Mouse (Mus musculus): ENCODE data around the gene 1300017J02Rik. TPM values are rescaled to one million over a fixed set of nuclear protein-coding genes. Genes with fewer than 3 reads are reported as not detected.

The 1300017J02Rik gene
- polyA plus RNA-seq, 1 experiment, result 0.22 TPM

- TF ChIP-seq CTCF (IDR thresholded peaks at IDR 0.05; ENCODE audit: borderline replicate concordance, extremely low read depth, insufficient read depth, insufficient read length), result no peak
- TF ChIP-seq POLR2A (IDR thresholded peaks at IDR 0.05; ENCODE audit: borderline replicate concordance, extremely low read depth, insufficient read depth, insufficient read length, poor library complexity, severe bottlenecking), result no peak
- DNase-seq (ENCODE audit: low read depth), result no peak
Measured at GRCm38 (mm10) chr9:103252906-103253305, 52.0 kb downstream of the 1300017J02Rik start.

- TF ChIP-seq CTCF (IDR thresholded peaks at IDR 0.05; ENCODE audit: borderline replicate concordance, extremely low read depth, insufficient read depth, insufficient read length), result no peak
- no peak for TF ChIP-seq POLR2A (IDR thresholded peaks at IDR 0.05; ENCODE audit: borderline replicate concordance, extremely low read depth, insufficient read depth, insufficient read length, poor library complexity, severe bottlenecking)
- no peak for DNase-seq (ENCODE audit: low read depth)
Measured at GRCm38 (mm10) chr9:103248618-103249017, 56.3 kb downstream of the 1300017J02Rik start.

GRCm38 (mm10) chr9:103246526-103247168 lies 58.2 kb downstream of the 1300017J02Rik start:
- no peak for DNase-seq (ENCODE audit: low read depth)
- no peak for TF ChIP-seq POLR2A (IDR thresholded peaks at IDR 0.05; ENCODE audit: borderline replicate concordance, extremely low read depth, insufficient read depth, insufficient read length, poor library complexity, severe bottlenecking)
- TF ChIP-seq CTCF (IDR thresholded peaks at IDR 0.05; ENCODE audit: borderline replicate concordance, extremely low read depth, insufficient read depth, insufficient read length), result no peak

GRCm38 (mm10) chr9:103243640-103244039 lies 61.2 kb downstream of the 1300017J02Rik start:
- TF ChIP-seq CTCF (IDR thresholded peaks at IDR 0.05; ENCODE audit: borderline replicate concordance, extremely low read depth, insufficient read depth, insufficient read length) (no peak), POLR2A (IDR thresholded peaks at IDR 0.05; ENCODE audit: borderline replicate concordance, extremely low read depth, insufficient read depth, insufficient read length, poor library complexity, severe bottlenecking) (no peak)
- no peak for DNase-seq (ENCODE audit: low read depth)

GRCm38 (mm10) chr9:103241206-103241605 lies 63.7 kb downstream of the 1300017J02Rik start:
- DNase-seq (ENCODE audit: low read depth), result no peak
- TF ChIP-seq CTCF (IDR thresholded peaks at IDR 0.05; ENCODE audit: borderline replicate concordance, extremely low read depth, insufficient read depth, insufficient read length), result no peak
- TF ChIP-seq POLR2A (IDR thresholded peaks at IDR 0.05; ENCODE audit: borderline replicate concordance, extremely low read depth, insufficient read depth, insufficient read length, poor library complexity, severe bottlenecking), result no peak

- no peak for DNase-seq (ENCODE audit: low read depth)
- TF ChIP-seq POLR2A (IDR thresholded peaks at IDR 0.05; ENCODE audit: borderline replicate concordance, extremely low read depth, insufficient read depth, insufficient read length, poor library complexity, severe bottlenecking) (no peak), CTCF (IDR thresholded peaks at IDR 0.05; ENCODE audit: borderline replicate concordance, extremely low read depth, insufficient read depth, insufficient read length) (no peak)
Measured at GRCm38 (mm10) chr9:103239471-103239870, 65.4 kb downstream of the 1300017J02Rik start.

GRCm38 (mm10) chr9:103234565-103235165 lies 70.2 kb downstream of the 1300017J02Rik start:
- TF ChIP-seq POLR2A (IDR thresholded peaks at IDR 0.05; ENCODE audit: borderline replicate concordance, extremely low read depth, insufficient read depth, insufficient read length, poor library complexity, severe bottlenecking), result no peak
- DNase-seq (ENCODE audit: low read depth), result no peak

- TF ChIP-seq CTCF (IDR thresholded peaks at IDR 0.05; ENCODE audit: borderline replicate concordance, extremely low read depth, insufficient read depth, insufficient read length) (no peak), POLR2A (IDR thresholded peaks at IDR 0.05; ENCODE audit: borderline replicate concordance, extremely low read depth, insufficient read depth, insufficient read length, poor library complexity, severe bottlenecking) (no peak)
Measured at GRCm38 (mm10) chr9:103234059-103234458, 70.8 kb downstream of the 1300017J02Rik start.

GRCm38 (mm10) chr9:103233006-103233395 lies 71.9 kb downstream of the 1300017J02Rik start:
- TF ChIP-seq CTCF (IDR thresholded peaks at IDR 0.05; ENCODE audit: borderline replicate concordance, extremely low read depth, insufficient read depth, insufficient read length) (no peak), POLR2A (IDR thresholded peaks at IDR 0.05; ENCODE audit: borderline replicate concordance, extremely low read depth, insufficient read depth, insufficient read length, poor library complexity, severe bottlenecking) (no peak)
- no peak for DNase-seq (ENCODE audit: low read depth)

More at GRCm38 (mm10) chr9:103234059-103234458, 70.8 kb downstream of the 1300017J02Rik start:
- no peak for DNase-seq (ENCODE audit: low read depth)

- TF ChIP-seq CTCF (IDR thresholded peaks at IDR 0.05; ENCODE audit: borderline replicate concordance, extremely low read depth, insufficient read depth, insufficient read length), result no peak
- no peak for TF ChIP-seq POLR2A (IDR thresholded peaks at IDR 0.05; ENCODE audit: borderline replicate concordance, extremely low read depth, insufficient read depth, insufficient read length, poor library complexity, severe bottlenecking)
- DNase-seq (ENCODE audit: low read depth), result no peak
Measured at GRCm38 (mm10) chr9:103232232-103233005, 72.5 kb downstream of the 1300017J02Rik start.

- DNase-seq (ENCODE audit: low read depth), result peak; percentile 70
- no peak for TF ChIP-seq CTCF (IDR thresholded peaks at IDR 0.05; ENCODE audit: borderline replicate concordance, extremely low read depth, insufficient read depth, insufficient read length)
- no peak for TF ChIP-seq POLR2A (IDR thresholded peaks at IDR 0.05; ENCODE audit: borderline replicate concordance, extremely low read depth, insufficient read depth, insufficient read length, poor library complexity, severe bottlenecking)
Measured at GRCm38 (mm10) chr9:103230151-103230951, 74.5 kb downstream of the 1300017J02Rik start, which contains the start of the genes Gm20425 and Trf. Gene Gm20425, minus strand, starts transcription at chr9:103230307. Gene Trf, minus strand, starts transcription at chr9:103230444.
